Mouse (Mus musculus) fibroblast of lung, adult 2 months (primary cell): Measurements from ENCODE around the gene Dvl2.
A peak's percentile ranks its signal among the peaks of the same experiment; 100 is the strongest.

Experiments
- DNase-seq: peaks from one replicate; pipeline ENCODE4 v3.0.0-alpha.2; 2011; ENCODE audit warnings: low read depth

Dvl2 gene

GRCm38 (mm10) chr11:70029130-70029801 is 28.9 kb downstream of the Dvl2 start:
- DNase-seq: peak; percentile 44

DNA sequence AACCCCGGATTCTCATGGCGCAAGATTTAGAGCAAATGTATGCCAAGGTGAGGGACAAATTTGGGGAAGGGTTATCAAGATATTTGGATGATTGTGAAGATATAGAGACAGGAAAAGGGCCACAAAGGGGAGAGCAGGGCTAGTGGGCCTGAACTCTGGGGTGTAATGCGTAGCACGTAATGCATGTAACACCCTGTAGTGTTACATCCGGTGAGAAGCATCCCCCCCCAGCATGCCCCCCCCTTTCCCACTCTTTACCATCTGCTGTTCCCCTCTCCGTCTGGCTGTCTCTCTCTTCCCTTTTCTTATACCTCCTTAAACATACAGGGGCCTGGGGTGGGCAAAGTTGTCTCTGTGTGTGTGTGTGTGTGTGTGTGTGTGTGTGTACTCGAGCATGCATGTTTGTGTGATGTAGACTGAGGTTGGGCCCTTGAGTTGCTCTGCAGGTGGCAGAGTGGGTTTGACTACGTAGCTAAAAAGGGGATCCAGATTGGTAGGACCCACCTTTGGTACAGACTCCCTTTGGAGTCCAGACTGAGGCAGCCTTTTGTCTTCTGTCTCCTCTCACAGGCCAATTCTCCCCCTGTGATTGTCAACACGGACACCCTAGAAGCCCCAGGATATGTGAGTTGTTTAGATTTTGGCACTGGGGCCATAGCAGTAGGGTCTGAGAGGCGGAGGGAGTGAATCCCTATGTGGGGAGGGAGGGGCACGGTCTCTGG is 29.6 kb downstream of the Dvl2 start:
- DNase-seq: no peak

DNA sequence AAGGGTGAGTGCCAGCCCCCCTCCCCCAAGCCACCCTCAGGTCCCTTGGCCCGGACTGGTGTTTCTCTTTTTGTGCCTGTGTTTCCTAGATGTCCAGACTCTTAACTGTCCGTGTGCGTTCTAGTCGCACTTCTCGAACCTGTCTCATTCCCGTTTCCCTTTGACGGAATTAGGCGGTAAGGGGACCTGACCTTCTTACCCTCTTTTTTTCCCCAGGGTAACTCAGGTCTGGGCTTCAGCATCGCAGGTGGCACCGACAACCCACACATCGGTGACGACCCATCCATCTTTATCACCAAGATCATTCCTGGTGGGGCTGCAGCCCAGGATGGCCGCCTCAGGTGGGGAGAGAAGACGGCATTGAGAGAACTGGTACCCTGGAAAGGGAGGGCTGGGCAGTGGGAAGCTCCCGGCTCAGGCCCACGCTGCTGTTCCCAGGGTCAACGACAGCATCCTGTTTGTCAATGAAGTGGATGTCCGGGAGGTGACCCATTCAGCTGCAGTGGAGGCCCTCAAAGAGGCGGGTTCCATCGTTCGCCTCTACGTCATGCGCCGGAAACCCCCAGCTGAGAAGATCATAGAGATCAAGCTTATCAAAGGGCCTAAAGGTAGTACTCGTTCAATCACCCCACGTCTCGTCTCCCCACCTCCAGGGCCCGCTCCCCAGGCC is 30.4 kb downstream of the Dvl2 start:
- no peak for DNase-seq

GRCm38 (mm10) chr11:70031321-70031670 is 30.9 kb downstream of the Dvl2 start:
- no peak for DNase-seq

- no peak for DNase-seq
Measured at GRCm38 (mm10) chr11:70038174-70038573, 37.8 kb downstream of the Dvl2 start.

- DNase-seq: no peak
Measured at GRCm38 (mm10) chr11:70039631-70040030, 39.2 kb downstream of the Dvl2 start.

GRCm38 (mm10) chr11:70040184-70040583 is 39.8 kb downstream of the Dvl2 start:
- DNase-seq: no peak

DNA sequence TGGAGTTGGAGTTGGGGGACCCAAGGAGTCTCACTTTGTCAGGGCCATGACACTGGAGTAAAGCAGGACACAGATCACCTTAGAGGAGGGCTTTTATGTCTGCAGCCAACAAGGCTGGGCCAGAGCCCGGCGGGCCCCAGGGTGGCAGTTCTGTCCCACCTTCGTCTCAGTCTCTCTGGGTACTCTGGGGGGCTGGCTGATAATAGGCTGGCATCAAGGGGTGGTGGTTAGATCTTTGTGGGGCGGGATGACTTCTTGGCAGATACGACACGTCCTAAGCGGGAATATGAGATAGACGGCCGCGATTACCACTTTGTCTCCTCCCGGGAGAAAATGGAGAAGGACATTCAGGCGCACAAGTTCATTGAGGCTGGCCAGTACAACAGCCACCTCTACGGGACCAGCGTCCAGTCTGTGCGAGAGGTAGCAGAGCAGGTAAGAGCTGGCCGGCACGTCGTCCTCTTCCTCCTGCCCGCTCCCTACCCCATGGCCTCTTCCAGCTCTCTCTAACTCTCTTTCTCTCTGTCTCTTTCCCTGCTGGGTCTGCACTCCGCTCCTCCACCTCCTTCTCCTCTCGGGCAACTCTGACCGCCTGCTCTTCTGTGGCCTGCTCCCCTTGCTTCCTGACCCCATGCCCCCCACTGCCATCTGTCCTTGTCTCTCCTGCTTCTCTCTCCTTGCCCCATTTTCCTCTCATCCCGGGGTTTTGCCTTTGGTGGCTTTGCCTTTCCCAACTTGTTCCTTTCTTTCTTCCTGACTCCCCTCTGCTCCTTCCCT is 42.1 kb downstream of the Dvl2 start:
- DNase-seq: no peak

- no peak for DNase-seq
Measured at GRCm38 (mm10) chr11:70043665-70044064, 43.3 kb downstream of the Dvl2 start.

GRCm38 (mm10) chr11:70045435-70045834 is 45.0 kb downstream of the Dvl2 start:
- no peak for DNase-seq

GRCm38 (mm10) chr11:70049366-70049765 is 49.0 kb downstream of the Dvl2 start:
- DNase-seq: no peak

GRCm38 (mm10) chr11:70049816-70050215 is 49.4 kb downstream of the Dvl2 start:
- no peak for DNase-seq

DNA sequence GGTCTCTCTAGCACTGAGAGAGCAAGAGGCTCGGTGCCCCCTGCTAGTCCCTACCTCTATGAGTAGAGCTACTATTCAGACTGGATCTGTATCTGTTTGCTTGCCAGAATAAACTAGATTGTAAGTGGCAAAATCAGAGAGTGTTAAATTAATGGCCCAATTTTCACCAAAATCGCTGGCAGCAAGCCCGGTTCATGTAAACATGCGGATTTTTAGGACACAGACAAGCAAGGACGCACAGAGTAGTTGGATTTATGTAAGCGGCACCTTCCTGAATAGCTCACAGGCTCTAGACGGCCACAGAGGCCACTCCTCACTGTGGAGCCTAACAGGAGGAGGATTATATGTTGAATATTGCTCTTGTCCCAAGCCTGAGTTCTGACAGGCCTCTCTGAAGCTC is 52.8 kb downstream of the Dvl2 start:
- DNase-seq: no peak

GRCm38 (mm10) chr11:70053898-70054570 is 53.6 kb downstream of the Dvl2 start, which contains the start of gene Asgr1:
Asgr1 (plus strand) TSS chr11:70054085.
- DNase-seq: no peak

DNA sequence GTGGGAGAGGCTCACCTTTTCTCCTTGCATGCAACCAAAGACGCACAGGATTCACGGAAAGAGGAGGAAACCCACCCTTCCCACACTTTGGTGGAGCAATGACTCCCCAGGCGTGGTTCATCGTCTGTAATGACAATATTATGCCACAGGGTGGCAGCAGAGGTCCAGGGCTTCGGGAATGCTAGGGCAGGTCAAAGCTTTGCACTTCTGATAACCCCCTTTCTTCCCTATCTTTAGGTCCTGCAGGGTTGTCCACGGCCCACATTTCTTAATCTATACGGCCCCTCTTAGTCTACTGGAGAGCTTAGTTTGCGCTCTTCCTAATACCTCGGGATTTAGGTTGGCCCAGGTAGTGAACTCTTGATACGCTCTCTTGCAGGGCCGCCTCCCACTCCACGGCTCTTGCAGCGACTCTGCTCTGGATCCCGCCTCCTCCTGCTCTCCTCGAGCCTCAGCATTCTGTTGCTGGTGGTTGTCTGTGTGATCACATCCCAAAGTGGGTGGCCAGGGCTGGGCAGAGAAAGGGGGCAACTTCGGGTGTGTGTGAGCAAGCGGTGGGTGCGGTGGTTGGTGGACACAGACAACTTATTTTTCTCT is 55.3 kb downstream of the Dvl2 start:
- no peak for DNase-seq

- no peak for DNase-seq
Measured at GRCm38 (mm10) chr11:70057805-70058204, 57.4 kb downstream of the Dvl2 start.

DNA sequence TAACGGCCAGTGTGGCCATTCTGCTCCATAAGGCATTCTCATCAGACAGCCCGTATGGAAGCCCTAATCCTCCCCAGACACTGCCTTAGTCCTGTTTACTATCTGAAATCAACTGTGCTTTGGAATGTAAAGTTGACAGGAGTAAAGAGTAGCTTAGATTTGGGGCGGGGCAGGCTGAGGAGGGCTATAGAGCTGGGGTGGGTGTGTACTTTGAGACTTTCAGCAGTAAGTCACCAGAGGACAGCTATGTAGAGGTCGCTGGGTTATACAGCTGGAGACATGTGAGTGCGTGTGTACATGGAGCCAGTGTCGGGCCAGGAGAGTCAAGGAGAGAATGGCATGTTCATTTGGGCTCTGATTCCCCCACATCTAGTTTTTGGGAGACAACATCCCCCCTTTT is 59.5 kb downstream of the Dvl2 start:
- DNase-seq: no peak
